Mouse (Mus musculus) adrenal gland, postnatal 14 days (tissue): ENCODE data around the gene Rcor3. TPM values are rescaled to one million over a fixed set of nuclear protein-coding genes. Genes with fewer than 3 reads are reported as not detected.
A peak's percentile ranks its signal among the peaks of the same experiment; 100 is the strongest.

Source experiments
- DNase-seq: peaks from one replicate; pipeline ENCODE4 v3.0.0; 2021; ENCODE audit warnings: mixed read lengths
- long read RNA-seq, 2 experiments: library from polyadenylated mRNA; stranded (forward); transcript quantifications; one replicate each; pipeline ENCODE4 v2.0.0; 2021
- total RNA-seq: library from RNA; stranded (reverse); gene quantifications from 2 replicates; pipeline ENCODE4 v1.2.3, GENCODE M21; 2021

Gene Rcor3
- total RNA-seq: 26.9 and 32.8 TPM in 2 replicates
- long read RNA-seq, experiment 1, partial matches to known transcripts: 2 of 12 reads
- long read RNA-seq, experiment 1, other reads (novel, unspliced or antisense): 4 of 12 reads
- long read RNA-seq, experiment 2, partial matches to known transcripts: 4 of 8 reads
- long read RNA-seq, experiment 2, other reads (novel, unspliced or antisense): 0 of 8 reads

DNA sequence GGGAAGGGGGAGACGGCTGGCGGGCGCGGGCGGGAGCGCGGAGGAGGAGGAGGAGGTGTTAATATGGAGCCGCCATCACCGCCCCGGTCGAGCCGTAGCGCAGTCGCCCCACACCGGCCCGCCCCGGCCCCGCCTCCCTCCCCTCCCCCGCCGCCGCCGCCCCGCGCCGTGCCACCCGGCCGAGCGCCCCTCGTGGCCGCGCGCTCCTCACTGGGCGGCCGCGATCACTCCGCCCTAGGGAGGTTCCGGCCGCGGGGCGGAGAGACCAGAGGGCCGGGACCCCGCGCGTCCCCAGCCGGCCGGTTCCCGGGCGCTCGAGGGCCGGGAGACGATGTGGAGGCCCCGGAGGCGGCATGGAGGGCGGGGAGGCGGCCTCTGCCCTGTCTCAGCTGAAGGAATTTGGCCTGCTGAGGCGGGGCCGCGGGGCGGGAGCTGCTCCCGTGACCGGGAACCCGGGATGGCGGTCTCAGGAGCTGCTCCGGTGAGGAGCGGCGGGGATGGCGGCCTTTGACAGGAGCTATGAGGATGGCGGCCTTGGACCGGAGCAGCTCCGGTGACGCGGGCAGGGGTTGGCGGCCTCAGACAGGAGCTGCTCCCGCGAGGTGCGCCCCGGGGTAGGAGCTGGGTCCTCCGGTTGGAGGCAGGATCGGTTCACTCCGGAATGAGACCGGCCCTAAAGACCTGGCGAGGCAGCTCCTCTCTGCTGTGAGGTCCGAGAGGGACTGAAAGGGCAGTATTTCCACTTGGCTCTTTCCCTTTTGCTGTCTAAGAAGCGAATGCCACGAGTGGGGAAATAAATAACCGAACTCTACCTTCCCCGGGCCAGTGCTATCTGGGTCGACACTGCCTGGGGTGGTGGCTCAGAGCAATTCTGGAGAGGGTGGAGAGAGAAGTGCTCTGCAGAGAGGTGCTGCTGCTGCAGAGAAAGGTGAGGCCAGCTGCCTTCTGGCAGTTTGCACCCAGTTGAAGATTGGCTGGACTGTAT, at the start of gene Rcor3:
Gene Rcor3 (minus strand): TSS at position 137 of the 985 bp plus-strand sequence.
- peak; percentile 91 for DNase-seq

DNA sequence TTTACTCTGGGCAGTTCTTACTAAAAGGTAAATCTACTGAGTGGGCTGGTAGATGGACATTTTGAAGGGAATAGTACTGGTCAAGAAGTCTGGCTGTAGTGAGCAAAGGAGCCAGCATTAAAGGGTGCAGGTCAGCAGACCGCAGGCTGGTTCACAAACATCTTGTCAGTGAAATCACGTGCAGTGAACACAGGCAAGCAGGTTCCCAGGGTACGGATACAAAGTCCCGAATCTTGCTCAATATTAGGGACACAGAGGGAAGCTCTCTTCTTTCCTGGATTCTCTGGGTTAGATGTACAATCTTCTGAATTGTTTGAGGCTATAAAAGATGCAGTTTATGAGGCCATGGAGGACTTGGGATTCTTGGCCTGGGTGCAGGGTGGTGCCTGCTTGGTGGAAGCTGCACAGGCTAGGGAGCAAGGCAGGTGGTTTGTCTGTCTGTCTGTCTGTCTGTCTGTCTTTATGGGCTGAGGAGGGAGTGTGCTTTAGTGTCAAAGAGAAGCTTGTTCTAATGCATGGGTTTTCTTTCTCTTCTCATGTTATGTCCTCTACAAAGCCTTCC, 43.9 kb upstream of the Rcor3 start:
- no peak for DNase-seq

- DNase-seq: peak; percentile 12
These were observed 42.0 kb upstream of the Rcor3 start for GRCm38 (mm10) chr1:192179877-192180276.

GRCm38 (mm10) chr1:192171477-192171876, 33.6 kb upstream of the Rcor3 start:
- no peak for DNase-seq

DNA sequence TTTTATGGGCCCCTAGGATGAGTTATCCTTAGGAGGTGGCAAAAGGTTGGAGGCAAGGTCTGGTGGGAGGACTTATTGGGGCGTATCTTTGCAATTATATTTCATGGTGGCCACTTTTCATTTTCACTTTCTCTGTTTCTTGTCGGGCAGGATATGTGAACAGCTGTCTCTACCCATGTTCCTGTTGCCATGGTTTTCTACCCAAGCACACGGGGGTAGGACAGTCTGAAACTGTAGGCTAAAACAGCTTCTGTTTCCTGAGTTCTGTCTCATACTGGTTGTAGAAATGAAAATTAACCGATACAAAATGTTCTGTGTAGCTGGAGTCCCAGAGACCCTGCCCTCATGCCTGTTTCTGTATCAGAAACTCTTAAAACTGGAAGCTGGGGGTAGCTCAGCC, 13.3 kb upstream of the Rcor3 start:
- DNase-seq: no peak

DNA sequence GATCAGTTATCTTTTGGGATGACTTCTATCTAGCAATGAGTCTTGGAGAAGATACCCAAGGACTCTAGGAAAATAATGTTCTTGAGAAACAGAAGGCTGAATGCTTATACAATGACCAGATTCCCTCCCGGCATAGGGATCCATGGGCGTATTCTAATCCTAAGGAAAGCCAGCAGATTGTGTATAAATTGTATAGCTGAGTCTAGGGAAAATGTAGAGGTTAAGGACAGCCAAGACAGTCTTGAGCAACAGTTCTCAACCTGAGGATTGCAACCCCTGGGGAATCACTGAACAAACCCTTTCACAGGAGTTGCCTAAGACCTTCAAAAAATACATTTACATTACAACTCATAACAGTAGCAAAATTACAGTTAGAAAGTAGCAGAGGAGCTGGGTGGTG, 2.5 kb upstream of the Rcor3 start:
- DNase-seq: no peak

DNA sequence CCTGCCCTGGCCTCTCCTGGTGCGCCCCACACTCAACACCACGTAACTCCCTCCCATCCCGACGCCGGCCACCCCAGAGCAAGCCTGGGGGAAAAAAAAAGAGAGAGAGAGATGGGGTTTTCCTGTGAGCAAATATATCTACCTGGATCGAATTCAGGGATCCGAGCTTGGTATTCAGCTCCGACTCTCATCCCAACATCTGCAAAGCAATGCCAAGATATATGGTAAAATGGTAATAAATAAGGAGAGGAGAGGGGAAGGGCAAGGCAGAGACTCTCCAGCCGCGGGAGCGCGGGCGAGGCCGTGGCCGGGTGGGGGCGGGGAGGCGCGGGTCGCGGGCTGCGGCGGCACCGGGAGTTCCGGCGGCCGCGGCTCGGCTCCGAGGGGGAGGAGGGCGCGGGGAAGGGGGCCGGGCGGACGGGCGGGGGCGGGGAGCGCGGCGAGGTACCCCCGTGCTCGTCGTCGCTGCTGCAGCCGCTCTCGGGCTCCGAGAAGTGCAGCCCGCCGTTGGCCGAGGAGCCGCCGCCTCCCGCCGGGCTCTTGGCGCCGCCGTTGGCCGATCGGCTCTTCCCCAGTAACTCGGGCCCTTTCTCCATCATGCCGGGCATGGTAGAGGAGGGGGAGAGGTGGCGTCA, 454 bp downstream of the Rcor3 start:
- DNase-seq: peak; percentile 66

DNA sequence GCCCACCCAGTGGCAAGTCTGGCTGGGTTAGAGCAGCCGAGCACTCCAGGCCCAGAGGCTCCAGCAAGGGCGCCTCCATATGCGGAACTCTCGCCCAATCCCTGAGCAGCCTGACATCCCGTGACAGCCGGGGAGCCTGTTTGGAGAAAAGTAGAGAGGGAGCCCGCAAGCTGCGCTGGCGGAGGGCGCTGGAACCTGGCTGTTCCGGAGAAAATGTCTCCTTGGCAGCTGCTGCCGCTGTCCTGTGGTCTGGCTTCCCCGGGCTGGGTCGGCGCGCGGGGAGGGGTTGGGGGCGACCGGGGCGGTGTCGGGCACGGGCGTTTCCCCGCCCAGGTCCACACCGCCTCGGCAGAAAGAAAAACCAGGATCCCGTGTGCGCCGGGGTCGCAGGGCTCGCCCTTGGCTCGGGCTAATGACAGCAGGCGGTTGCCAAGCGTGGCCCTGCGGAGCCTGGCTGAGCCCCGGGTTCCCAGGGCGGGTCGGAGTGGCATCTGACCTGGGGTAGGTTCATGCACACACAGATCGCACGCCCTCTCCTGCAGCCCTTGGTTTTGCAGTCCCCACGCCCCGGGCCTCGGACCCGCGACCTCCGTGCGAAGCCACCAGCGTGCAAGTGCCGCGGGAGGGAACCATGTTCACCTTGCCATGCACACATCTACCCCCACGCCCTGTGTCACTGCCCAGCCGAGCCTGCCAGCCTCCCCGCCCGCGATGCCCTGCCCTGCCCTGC, 1.1 kb downstream of the Rcor3 start:
- DNase-seq: peak; percentile 92

DNA sequence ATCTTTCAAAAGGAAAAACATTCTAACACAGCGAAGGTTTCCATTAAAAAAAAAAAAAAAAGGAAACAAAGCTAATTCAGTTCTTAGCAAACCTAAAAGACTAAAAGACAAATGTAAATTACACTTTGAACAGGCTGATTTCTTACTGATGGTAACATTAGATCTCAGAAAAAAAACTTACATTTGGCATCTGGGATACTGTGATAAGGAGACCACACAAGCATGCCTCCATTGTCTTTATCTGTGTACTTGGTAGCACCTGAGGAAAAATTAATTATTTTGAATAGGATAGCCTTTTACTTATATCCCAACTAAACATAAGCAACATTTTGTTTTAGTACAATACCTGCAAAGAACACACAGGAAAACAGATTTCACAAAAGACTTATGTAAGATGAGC, 7.7 kb downstream of the Rcor3 start:
- no peak for DNase-seq

DNA sequence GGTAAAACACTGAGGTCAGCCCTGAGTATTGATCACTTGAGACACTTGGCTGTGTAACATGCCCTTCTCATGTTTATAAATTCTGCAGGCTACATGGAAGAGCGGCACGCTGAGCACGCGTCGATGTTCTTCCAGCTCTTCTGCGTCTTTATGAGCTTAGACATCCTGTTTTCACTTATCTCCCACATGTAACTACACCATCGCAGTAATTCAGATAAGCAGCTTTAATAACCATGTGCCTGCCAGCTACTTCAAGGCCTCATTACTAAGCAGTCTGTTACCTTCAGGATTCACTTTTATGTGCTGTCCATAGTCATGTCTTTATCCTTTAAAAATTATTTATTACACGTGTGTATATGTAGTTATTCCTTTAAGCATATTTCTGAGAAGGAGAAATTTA, 9.5 kb downstream of the Rcor3 start:
- no peak for DNase-seq

DNA sequence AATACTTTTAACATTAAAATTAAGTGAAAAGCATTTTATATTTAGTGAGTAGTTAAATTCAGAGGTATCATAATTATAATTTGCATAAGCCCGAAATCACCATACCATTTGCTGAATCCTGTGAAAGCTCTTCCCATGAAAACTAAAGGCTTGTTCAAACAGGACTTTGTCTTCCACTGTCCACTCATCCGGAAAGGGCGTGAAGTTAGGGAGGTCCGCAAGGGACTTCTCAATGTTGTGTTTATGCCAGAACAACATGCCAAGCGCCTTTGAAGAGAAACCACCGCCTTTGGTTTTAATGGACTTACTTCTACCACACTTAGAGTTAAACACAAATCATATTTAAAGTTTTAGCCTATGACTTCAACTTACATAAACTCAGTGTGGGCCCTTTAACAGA, 12.1 kb downstream of the Rcor3 start:
- DNase-seq: no peak

GRCm38 (mm10) chr1:192116262-192116661, 21.6 kb downstream of the Rcor3 start:
- no peak for DNase-seq

DNA sequence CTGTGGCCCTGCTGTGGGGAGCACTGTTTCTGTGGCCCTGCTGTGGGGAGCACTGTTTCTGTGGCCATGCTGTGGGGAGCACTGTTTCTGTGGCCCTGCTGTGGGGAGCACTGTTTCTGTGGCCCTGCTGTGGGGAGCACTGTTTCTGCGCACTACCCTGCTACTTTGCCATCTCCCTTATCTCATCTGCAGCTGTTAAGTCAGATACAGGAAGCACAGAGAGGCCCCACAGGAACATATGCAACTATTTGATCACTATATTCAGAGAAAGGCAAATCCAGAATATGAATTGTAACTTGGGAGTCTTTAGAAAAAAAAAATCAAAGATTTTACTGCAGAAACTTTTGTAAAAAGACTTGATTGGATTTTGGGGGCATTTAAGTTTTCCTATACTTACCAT, 22.5 kb downstream of the Rcor3 start:
- DNase-seq: no peak

DNA sequence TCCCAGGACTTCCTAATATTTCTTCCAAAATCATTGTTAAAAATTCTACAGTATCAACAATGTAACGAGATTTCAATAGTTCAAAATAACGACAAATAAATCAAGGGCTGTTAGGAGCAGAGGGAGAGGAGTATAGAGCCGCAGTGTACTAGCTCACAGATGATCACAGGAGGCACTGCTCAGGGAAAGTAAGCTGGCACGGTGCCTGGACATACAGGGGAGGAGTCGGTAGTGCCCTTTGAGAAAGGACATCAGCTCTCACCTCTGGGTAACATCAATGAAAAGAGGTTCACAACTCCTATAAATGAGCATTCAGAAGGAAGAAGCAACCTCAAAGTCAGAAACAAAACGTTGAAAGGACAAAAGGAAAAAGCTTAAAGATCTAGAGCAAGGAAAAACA, 28.7 kb downstream of the Rcor3 start:
- peak; percentile 73 for DNase-seq

- peak; percentile 45 for DNase-seq
These were observed 30.5 kb downstream of the Rcor3 start for GRCm38 (mm10) chr1:192107352-192107751.

DNA sequence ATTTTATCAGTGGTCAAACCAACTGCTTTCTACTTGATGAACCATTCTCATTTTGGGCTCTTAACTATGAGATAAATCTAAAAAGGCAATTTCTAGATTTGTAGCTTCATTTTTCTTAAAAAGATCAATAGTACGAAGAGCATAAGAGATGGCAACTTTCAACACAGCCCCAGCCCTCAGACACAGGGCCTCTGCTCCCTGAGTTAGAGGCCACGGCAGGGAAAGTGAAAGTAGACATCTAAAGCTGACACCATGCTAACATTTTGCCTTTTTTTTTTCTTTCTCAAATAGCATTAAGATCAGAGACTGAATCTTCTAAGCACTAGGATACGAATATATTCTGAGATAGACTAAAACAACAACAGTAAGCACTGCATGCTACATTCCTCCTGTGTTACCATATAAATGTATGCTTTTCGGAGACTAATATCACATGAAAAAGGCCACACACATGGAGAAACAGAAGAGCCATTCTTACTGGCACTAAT, 31.9 kb downstream of the Rcor3 start:
- no peak for DNase-seq

GRCm38 (mm10) chr1:192104021-192104420, 33.8 kb downstream of the Rcor3 start:
- DNase-seq: no peak

DNA sequence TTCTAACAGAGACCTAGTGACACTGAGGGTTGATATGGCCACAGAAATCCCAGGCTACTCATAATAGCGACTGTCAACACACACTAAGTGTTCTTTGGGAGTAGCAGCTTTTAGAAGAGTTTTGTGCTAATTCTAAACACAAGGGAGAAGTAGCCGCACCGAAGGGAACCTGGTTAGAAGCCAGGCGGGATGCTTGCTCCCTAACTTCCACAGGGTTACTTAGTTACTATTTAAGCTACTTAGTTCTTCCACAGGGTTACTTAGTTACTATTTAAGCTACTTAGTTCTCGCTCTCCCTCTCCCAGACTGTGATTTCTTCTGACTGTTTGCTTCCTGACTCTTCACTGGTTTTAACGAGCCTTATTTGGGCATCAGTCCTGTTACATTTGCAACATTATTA, 34.7 kb downstream of the Rcor3 start:
- no peak for DNase-seq

- no peak for DNase-seq
These were observed 36.5 kb downstream of the Rcor3 start for GRCm38 (mm10) chr1:192101359-192101758.

DNA sequence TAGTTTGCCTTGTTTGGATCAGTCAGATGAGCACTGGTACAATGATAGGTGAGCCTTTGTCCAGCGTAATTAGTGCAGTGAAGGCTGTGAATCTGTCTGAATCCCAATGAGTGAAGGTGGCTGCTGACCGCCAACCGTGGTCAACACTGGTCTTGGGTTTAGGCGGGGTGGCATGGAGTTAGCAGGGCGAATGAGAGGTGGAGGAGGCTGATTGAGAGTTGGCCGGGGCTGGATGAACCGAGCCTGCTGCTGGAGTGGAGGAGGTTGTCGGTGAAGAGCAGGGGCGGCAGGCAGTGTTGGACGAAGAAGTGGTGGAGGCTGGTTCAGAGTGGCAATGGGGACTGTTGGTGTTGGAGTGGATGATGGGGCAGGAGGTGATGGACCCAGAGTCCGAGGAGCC, 37.1 kb downstream of the Rcor3 start:
- no peak for DNase-seq

DNA sequence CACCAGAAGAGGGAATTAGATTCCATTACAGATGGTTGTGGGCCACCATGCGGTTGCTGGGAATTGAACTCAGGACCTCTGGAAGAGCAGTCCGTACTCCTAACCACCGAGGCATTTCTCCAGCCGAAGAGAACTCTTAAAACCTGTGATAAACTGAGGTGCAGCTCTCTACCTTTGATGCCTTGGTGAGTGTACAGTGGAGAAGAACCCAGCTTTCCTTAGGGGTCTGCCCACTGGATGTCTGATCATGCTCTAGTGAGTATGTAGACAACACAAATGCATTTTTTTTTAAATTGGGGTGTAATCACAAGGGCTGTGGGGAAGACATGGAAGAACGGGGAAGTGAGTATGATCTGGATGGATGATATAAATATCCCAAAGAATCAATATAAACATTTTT, 42.2 kb downstream of the Rcor3 start:
- DNase-seq: no peak
